Mouse (Mus musculus) T-cell, adult 2 months (primary cell): ENCODE measurements around the gene Irgm2.

ENCODE experiments used
- DNase-seq: peaks from one replicate; pipeline ENCODE4 v3.0.0; 2022; ENCODE audit warnings: low spot score

Gene Irgm2

GRCm38 (mm10) chr11:58199229-58200037 is at the start of gene Irgm2, which contains the start of gene Igtp:
TSS of gene Irgm2 (plus strand) at chr11:58199618.
TSS of gene Igtp (plus strand) at chr11:58199556.
- peak; percentile 87 for DNase-seq

GRCm38 (mm10) chr11:58155458-58155857 is 44.0 kb upstream of the Irgm2 start:
- no peak for DNase-seq

- no peak for DNase-seq
Observed at GRCm38 (mm10) chr11:58156871-58157270, 42.5 kb upstream of the Irgm2 start.

- peak; percentile 22 for DNase-seq
Observed at GRCm38 (mm10) chr11:58165072-58165471, 34.3 kb upstream of the Irgm2 start.

GRCm38 (mm10) chr11:58167822-58168166 is 31.6 kb upstream of the Irgm2 start:
- no peak for DNase-seq

GRCm38 (mm10) chr11:58168167-58168915 is 31.1 kb upstream of the Irgm2 start, which contains the start of gene Gemin5:
TSS of gene Gemin5 (minus strand) at chr11:58168539.
- peak; percentile 78 for DNase-seq

GRCm38 (mm10) chr11:58169666-58170065 is 29.8 kb upstream of the Irgm2 start:
- no peak for DNase-seq

- DNase-seq = peak; percentile 90
Observed at GRCm38 (mm10) chr11:58171459-58172091, 27.8 kb upstream of the Irgm2 start, which contains the start of gene Mrpl22. TSS of gene Mrpl22 (plus strand) at chr11:58171661.

GRCm38 (mm10) chr11:58179563-58179962 is 19.9 kb upstream of the Irgm2 start:
- peak; percentile 78 for DNase-seq

GRCm38 (mm10) chr11:58179986-58180385 is 19.4 kb upstream of the Irgm2 start:
- DNase-seq = peak; percentile 19

GRCm38 (mm10) chr11:58180756-58181155 is 18.7 kb upstream of the Irgm2 start:
- no peak for DNase-seq

GRCm38 (mm10) chr11:58183579-58183978 is 15.8 kb upstream of the Irgm2 start:
- peak; percentile 50 for DNase-seq

GRCm38 (mm10) chr11:58189675-58190074 is 9.7 kb upstream of the Irgm2 start:
- no peak for DNase-seq

- DNase-seq = no peak
Observed at GRCm38 (mm10) chr11:58193326-58193725, 6.1 kb upstream of the Irgm2 start.

- DNase-seq = no peak
Observed at GRCm38 (mm10) chr11:58193860-58194520, 5.4 kb upstream of the Irgm2 start.

GRCm38 (mm10) chr11:58198663-58199062 is 755 bp upstream of the Irgm2 start:
- DNase-seq = no peak

- no peak for DNase-seq
Observed at GRCm38 (mm10) chr11:58200226-58200625, 808 bp downstream of the Irgm2 start.

- DNase-seq = peak; percentile 51
Observed at GRCm38 (mm10) chr11:58201052-58201451, 1.6 kb downstream of the Irgm2 start.

- no peak for DNase-seq
Observed at GRCm38 (mm10) chr11:58210321-58210886, 11.0 kb downstream of the Irgm2 start.

GRCm38 (mm10) chr11:58211062-58211681 is 11.8 kb downstream of the Irgm2 start:
- peak; percentile 45 for DNase-seq

- DNase-seq = peak; percentile 36
Observed at GRCm38 (mm10) chr11:58211682-58212067, 12.3 kb downstream of the Irgm2 start.
